Mouse (Mus musculus): Measurements from ENCODE around the gene Gfpt1.

- no peak for TF ChIP-seq POLR2A (IDR thresholded peaks at IDR 0.05; ENCODE audit: insufficient read length, low read depth)
- TF ChIP-seq E2F4 (IDR thresholded peaks at IDR 0.05; ENCODE audit: insufficient read depth), result no peak
- no peak for TF ChIP-seq MAX (IDR thresholded peaks at IDR 0.05; ENCODE audit: low read depth)
- no peak for TF ChIP-seq TCF3 (IDR thresholded peaks at IDR 0.05; ENCODE audit: insufficient read length, low read depth)
- no peak for TF ChIP-seq REST (IDR thresholded peaks at IDR 0.05; ENCODE audit: insufficient read depth, insufficient read length)
- no peak for TF ChIP-seq CEBPB (IDR thresholded peaks at IDR 0.05; ENCODE audit: insufficient read depth, poor library complexity, severe bottlenecking)
- TF ChIP-seq TCF12 (IDR thresholded peaks at IDR 0.05; ENCODE audit: insufficient read depth, poor library complexity, severe bottlenecking), result no peak
- no peak for TF ChIP-seq USF1 (IDR thresholded peaks at IDR 0.05; ENCODE audit: low read depth)
- TF ChIP-seq POLR2AphosphoS2 (IDR thresholded peaks at IDR 0.05; ENCODE audit: insufficient read length, low read depth), result no peak
- TF ChIP-seq MYOG (IDR thresholded peaks at IDR 0.05; ENCODE audit: control insufficient read depth in 1 of 3, insufficient read depth in 1 of 3, insufficient read length in 2 of 3, low read depth in 2 of 3), result no peak
Measured at GRCm38 (mm10) chr6:87111493-87111892, 68.8 kb downstream of the Gfpt1 start.

Measured in myocyte (in vitro differentiated cells).